Comparison of ENCODE assay signal across 9 mouse cellular contexts in the genomic region with DNA sequence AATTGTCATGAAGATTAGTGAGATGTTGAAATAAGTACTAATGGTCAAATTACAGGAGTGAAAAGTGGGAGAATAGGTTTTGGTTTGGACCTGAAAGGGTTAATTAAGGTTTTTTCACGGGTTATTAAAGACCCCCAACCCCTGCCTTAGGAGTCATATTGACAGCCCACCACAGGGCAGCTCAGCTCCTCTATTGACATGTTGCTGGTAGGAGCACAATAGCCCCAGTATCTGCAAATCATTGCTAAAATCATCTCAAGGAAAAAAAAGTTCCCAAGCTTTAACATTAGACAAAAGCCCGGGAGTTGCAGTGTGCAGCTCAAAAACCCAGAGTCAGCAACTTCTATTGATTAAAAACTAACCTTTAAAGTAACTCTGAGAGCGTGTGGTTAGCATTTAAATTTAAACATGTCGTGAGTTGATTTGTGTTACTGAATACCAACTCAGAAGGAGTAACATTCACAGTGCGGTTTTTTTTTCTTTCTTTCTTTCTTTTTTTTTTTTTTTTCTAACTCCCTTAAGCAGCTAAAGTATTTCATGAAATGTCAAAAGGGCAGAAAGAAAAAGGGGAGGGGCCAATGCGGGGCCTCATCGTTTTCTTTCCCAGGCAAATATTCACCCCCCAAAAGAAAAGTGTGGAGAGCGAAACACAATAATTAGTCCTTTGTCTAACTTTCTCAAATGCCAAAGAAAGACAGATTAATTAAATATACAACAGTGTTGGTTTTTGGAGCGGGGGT.
DNase-seq lines count a peak whose midpoint lies in the region; ATAC-seq and TF ChIP-seq lines count a peak whose summit lies in the region.
"Had no signal": no experiment of that assay in that cellular context is flagged by ENCODE, and none has a peak within 500 bp of the region (broad histone marks: within the 10 kb centered on the region; RNA-seq: fewer than 3 reads in every experiment).

No protein-coding gene starts in this region.

- H3K9ac ChIP-seq in forebrain, embryonic 14.5 days (ENCODE audit: low read length) = no peak overlapping the region
- no peak overlapping the region for H3K9ac ChIP-seq in intestine, embryonic 16.5 days (ENCODE audit: low read depth, low read length)
- no peak overlapping the region for H3K9ac ChIP-seq in neural tube, embryonic 15.5 days (replicated peaks)

- TF ChIP-seq CTCF in layer of hippocampus, adult 2 months (conservative IDR thresholded peaks at IDR 0.05) = no peak

- no peak overlapping the region for H3K4me3 ChIP-seq in layer of hippocampus, adult 2 months
- no peak overlapping the region for H3K4me3 ChIP-seq in forebrain, embryonic 14.5 days (ENCODE audit: low read depth, low read length)
- H3K4me3 ChIP-seq in intestine, embryonic 16.5 days (ENCODE audit: low read length) = no peak overlapping the region
- H3K4me3 ChIP-seq in neural tube, embryonic 15.5 days (replicated peaks) = no peak overlapping the region

- H3K27ac ChIP-seq in layer of hippocampus, adult 2 months = peak overlapping the region; percentile 58
- peak overlapping the region; percentile 94 for H3K27ac ChIP-seq in forebrain, embryonic 14.5 days (ENCODE audit: low read depth, low read length)
- H3K27ac ChIP-seq in intestine, embryonic 16.5 days (ENCODE audit: low read length) = peak overlapping the region; percentile 45
- peak overlapping the region; percentile 77 for H3K27ac ChIP-seq in neural tube, embryonic 15.5 days (replicated peaks)
- H3K27ac ChIP-seq: macrophage had no signal

- peaks cover 3% of the 10 kb centered on the region; the same call in 1 of the 2 replicates for H3K36me3 ChIP-seq in forebrain, embryonic 14.5 days (ENCODE audit: control insufficient read depth, insufficient read depth, low read length)
- no peaks in the 10 kb centered on the region for H3K36me3 ChIP-seq in intestine, embryonic 16.5 days (ENCODE audit: control insufficient read depth, insufficient read depth, low read length)
- H3K36me3 ChIP-seq in neural tube, embryonic 15.5 days = no peaks in the 10 kb centered on the region

- 3% methylated on average over 9 of the region's 9 CpGs for WGBS in forebrain, embryonic 14.5 days
- 12% methylated on average over 9 of the region's 9 CpGs for WGBS in intestine, embryonic 16.5 days
- 5% methylated on average over 9 of the region's 9 CpGs for WGBS in neural tube, embryonic 15.5 days

- no peak for DNase-seq in layer of hippocampus, adult 2 months (ENCODE audit: low spot score in 2 of 2)
- no peak for DNase-seq in layer of hippocampus, adult 11-12 months (ENCODE audit: low spot score)
- DNase-seq in forebrain, embryonic 14.5 days (ENCODE audit: low spot score) = no peak
- DNase-seq in right cerebral cortex, postnatal 4 days = no peak
- DNase-seq in frontal cortex, adult 2 months (ENCODE audit: extremely low spot score in 1 of 2, low spot score in 1 of 2) = no peak

- H3K9me3 ChIP-seq in forebrain, embryonic 14.5 days (replicated peaks; ENCODE audit: control insufficient read depth, low read length) = no peaks in the 10 kb centered on the region
- no peaks in the 10 kb centered on the region for H3K9me3 ChIP-seq in intestine, embryonic 16.5 days (ENCODE audit: control insufficient read depth, low read length)
- no peaks in the 10 kb centered on the region for H3K9me3 ChIP-seq in neural tube, embryonic 15.5 days (replicated peaks)

- no peaks in the 10 kb centered on the region for H3K27me3 ChIP-seq in forebrain, embryonic 14.5 days (replicated peaks; ENCODE audit: control insufficient read depth, insufficient read depth, low read length)
- H3K27me3 ChIP-seq in intestine, embryonic 16.5 days (replicated peaks; ENCODE audit: control insufficient read depth, insufficient read depth, low read length) = no peaks in the 10 kb centered on the region
- no peaks in the 10 kb centered on the region; the same call in 1 of the 2 replicates for H3K27me3 ChIP-seq in neural tube, embryonic 15.5 days (replicated peaks)
- H3K27me3 ChIP-seq: Patski had no signal

- H3K4me1 ChIP-seq in forebrain, embryonic 14.5 days (ENCODE audit: control insufficient read depth, insufficient read depth, low read length) = peaks cover 58% of the 10 kb centered on the region
- peaks cover 24% of the 10 kb centered on the region for H3K4me1 ChIP-seq in intestine, embryonic 16.5 days (ENCODE audit: control insufficient read depth, insufficient read depth, low read length)
- H3K4me1 ChIP-seq in neural tube, embryonic 15.5 days = peaks cover 48% of the 10 kb centered on the region

- ATAC-seq in forebrain, embryonic 14.5 days = no peak; the same call in 1 of the 2 replicates
- no peak for ATAC-seq in intestine, embryonic 16.5 days
- no peak for ATAC-seq in neural tube, embryonic 15.5 days (ENCODE audit: low FRiP score)

- H3K4me2 ChIP-seq in forebrain, embryonic 14.5 days (ENCODE audit: low read length) = peak overlapping the region; percentile 28
- H3K4me2 ChIP-seq in intestine, embryonic 16.5 days (ENCODE audit: low read depth, low read length) = 0 out of 2 replicates have a peak overlapping the region, but pooled peaks have one; percentile 14
- H3K4me2 ChIP-seq in neural tube, embryonic 15.5 days = peak overlapping the region; percentile 22; the same call in 1 of the 2 replicates
